Mouse (Mus musculus): Measurements from ENCODE around the gene Commd2. TPM values are rescaled to one million over a fixed set of nuclear protein-coding genes. Genes with fewer than 3 reads are reported as not detected.

The Commd2 gene
- polyA plus RNA-seq, 1 experiment = 27.0 TPM

- Histone ChIP-seq H3K4me3 (ENCODE audit: low read depth, low read length) (no peak overlapping the region), H3K36me3 (ENCODE audit: control insufficient read depth, insufficient read depth, low read length, poor library complexity, severe bottlenecking) (no peaks in the 10 kb centered on the region), H3K9me3 (replicated peaks; ENCODE audit: control insufficient read depth, insufficient read depth, low read length, poor library complexity, severe bottlenecking) (peaks cover 4% of the 10 kb centered on the region; the same call in 1 of the 2 replicates), H3K27ac (ENCODE audit: insufficient read depth, low read length) (no peak overlapping the region), H3K4me1 (ENCODE audit: control insufficient read depth, insufficient read depth, low read length) (no peaks in the 10 kb centered on the region), H3K9ac (ENCODE audit: low read depth, poor library complexity, severe bottlenecking) (no peak overlapping the region), H3K27me3 (ENCODE audit: control insufficient read depth, insufficient read depth, low read length, poor library complexity, severe bottlenecking) (no peaks in the 10 kb centered on the region)
- no peak for TF ChIP-seq POLR2A (IDR thresholded peaks at IDR 0.05; ENCODE audit: insufficient read depth, low read length)
- no peak for TF ChIP-seq EP300 (IDR thresholded peaks at IDR 0.05; ENCODE audit: insufficient read depth, low read depth, low read length)
- TF ChIP-seq CTCF (IDR thresholded peaks at IDR 0.05; ENCODE audit: low read depth, low read length) = no peak
Observed at GRCm38 (mm10) chr3:57658608-57659007, 7.1 kb upstream of the Commd2 start.

DNA sequence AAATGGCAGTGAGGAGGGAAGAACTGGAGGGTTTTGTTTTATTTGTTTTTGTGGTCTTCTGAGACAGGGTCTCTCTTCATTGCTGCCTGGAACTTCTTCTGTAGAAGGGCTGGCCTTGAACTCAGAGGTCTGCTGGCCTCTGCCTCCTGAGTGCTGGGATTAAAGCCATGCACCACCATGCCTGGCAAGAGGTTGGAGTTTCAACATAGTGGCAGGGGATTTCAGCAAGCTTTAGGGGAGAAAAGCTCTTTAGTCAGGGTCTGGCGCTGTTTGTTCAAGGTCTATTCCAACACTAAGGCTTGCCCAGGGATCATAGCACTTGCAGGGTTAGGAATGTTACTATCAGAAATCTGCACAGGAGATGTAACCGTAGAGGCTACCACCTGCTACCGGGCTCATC lies 2.1 kb upstream of the Commd2 start:
- no peak overlapping the region for H3K27ac ChIP-seq (ENCODE audit: insufficient read depth, low read length)
- no peaks in the 10 kb centered on the region for H3K36me3 ChIP-seq (ENCODE audit: control insufficient read depth, insufficient read depth, low read length, poor library complexity, severe bottlenecking)
- no peaks in the 10 kb centered on the region for H3K9me3 ChIP-seq (replicated peaks; ENCODE audit: control insufficient read depth, insufficient read depth, low read length, poor library complexity, severe bottlenecking)
- no peak overlapping the region for H3K4me3 ChIP-seq (ENCODE audit: low read depth, low read length)
- TF ChIP-seq POLR2A (IDR thresholded peaks at IDR 0.05; ENCODE audit: insufficient read depth, low read length) = no peak
- no peak for TF ChIP-seq CTCF (IDR thresholded peaks at IDR 0.05; ENCODE audit: low read depth, low read length)
- no peak for TF ChIP-seq EP300 (IDR thresholded peaks at IDR 0.05; ENCODE audit: insufficient read depth, low read depth, low read length)
- no peaks in the 10 kb centered on the region for H3K4me1 ChIP-seq (ENCODE audit: control insufficient read depth, insufficient read depth, low read length)
- H3K9ac ChIP-seq (ENCODE audit: low read depth, poor library complexity, severe bottlenecking) = no peak overlapping the region
- H3K27me3 ChIP-seq (ENCODE audit: control insufficient read depth, insufficient read depth, low read length, poor library complexity, severe bottlenecking) = no peaks in the 10 kb centered on the region

GRCm38 (mm10) chr3:57652485-57652884 lies 970 bp upstream of the Commd2 start:
- Histone ChIP-seq H3K9me3 (replicated peaks; ENCODE audit: control insufficient read depth, insufficient read depth, low read length, poor library complexity, severe bottlenecking) (no peaks in the 10 kb centered on the region), H3K27me3 (ENCODE audit: control insufficient read depth, insufficient read depth, low read length, poor library complexity, severe bottlenecking) (no peaks in the 10 kb centered on the region), H3K36me3 (ENCODE audit: control insufficient read depth, insufficient read depth, low read length, poor library complexity, severe bottlenecking) (no peaks in the 10 kb centered on the region), H3K27ac (ENCODE audit: insufficient read depth, low read length) (no peak overlapping the region), H3K9ac (ENCODE audit: low read depth, poor library complexity, severe bottlenecking) (no peak overlapping the region), H3K4me1 (ENCODE audit: control insufficient read depth, insufficient read depth, low read length) (no peaks in the 10 kb centered on the region), H3K4me3 (ENCODE audit: low read depth, low read length) (no peak overlapping the region)
- TF ChIP-seq EP300 (IDR thresholded peaks at IDR 0.05; ENCODE audit: insufficient read depth, low read depth, low read length) (no peak), CTCF (IDR thresholded peaks at IDR 0.05; ENCODE audit: low read depth, low read length) (no peak), POLR2A (IDR thresholded peaks at IDR 0.05; ENCODE audit: insufficient read depth, low read length) (no peak)

DNA sequence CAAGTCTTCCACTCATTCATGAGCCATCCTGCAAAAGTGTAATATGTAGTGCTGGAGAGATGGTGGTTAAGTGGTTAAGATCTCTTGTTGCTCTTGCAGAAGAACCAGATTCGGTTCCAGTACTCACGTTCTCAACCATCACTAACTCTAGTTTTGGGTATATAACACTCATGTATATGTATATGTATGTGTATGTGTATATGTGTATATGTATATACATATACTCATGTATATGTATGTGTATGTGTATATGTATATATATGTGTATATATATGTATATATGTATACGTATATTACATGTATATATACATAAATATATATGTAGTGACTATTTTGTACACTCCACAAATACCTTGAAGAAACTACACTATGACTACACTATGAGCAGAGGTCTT lies 347 bp upstream of the Commd2 start:
- TF ChIP-seq CTCF (IDR thresholded peaks at IDR 0.05; ENCODE audit: low read depth, low read length) (no peak), EP300 (IDR thresholded peaks at IDR 0.05; ENCODE audit: insufficient read depth, low read depth, low read length) (no peak), POLR2A (IDR thresholded peaks at IDR 0.05; ENCODE audit: insufficient read depth, low read length) (no peak)
- Histone ChIP-seq H3K36me3 (ENCODE audit: control insufficient read depth, insufficient read depth, low read length, poor library complexity, severe bottlenecking) (0 out of 2 replicates have a peak, but pooled peaks cover 2% of the 10 kb centered on the region), H3K27me3 (ENCODE audit: control insufficient read depth, insufficient read depth, low read length, poor library complexity, severe bottlenecking) (no peaks in the 10 kb centered on the region), H3K27ac (ENCODE audit: insufficient read depth, low read length) (no peak overlapping the region), H3K9ac (ENCODE audit: low read depth, poor library complexity, severe bottlenecking) (peak overlapping the region; percentile 94), H3K4me3 (ENCODE audit: low read depth, low read length) (peak overlapping the region; percentile 100), H3K9me3 (replicated peaks; ENCODE audit: control insufficient read depth, insufficient read depth, low read length, poor library complexity, severe bottlenecking) (no peaks in the 10 kb centered on the region), H3K4me1 (ENCODE audit: control insufficient read depth, insufficient read depth, low read length) (no peaks in the 10 kb centered on the region)

GRCm38 (mm10) chr3:57643191-57643590 lies 8.3 kb downstream of the Commd2 start:
- Histone ChIP-seq H3K4me1 (ENCODE audit: control insufficient read depth, insufficient read depth, low read length) (no peaks in the 10 kb centered on the region), H3K9ac (ENCODE audit: low read depth, poor library complexity, severe bottlenecking) (no peak overlapping the region), H3K4me3 (ENCODE audit: low read depth, low read length) (no peak overlapping the region), H3K27me3 (ENCODE audit: control insufficient read depth, insufficient read depth, low read length, poor library complexity, severe bottlenecking) (no peaks in the 10 kb centered on the region), H3K27ac (ENCODE audit: insufficient read depth, low read length) (no peak overlapping the region), H3K9me3 (replicated peaks; ENCODE audit: control insufficient read depth, insufficient read depth, low read length, poor library complexity, severe bottlenecking) (no peaks in the 10 kb centered on the region), H3K36me3 (ENCODE audit: control insufficient read depth, insufficient read depth, low read length, poor library complexity, severe bottlenecking) (peaks cover 6% of the 10 kb centered on the region; the same call in 1 of the 2 replicates)
- no peak for TF ChIP-seq POLR2A (IDR thresholded peaks at IDR 0.05; ENCODE audit: insufficient read depth, low read length)
- TF ChIP-seq CTCF (IDR thresholded peaks at IDR 0.05; ENCODE audit: low read depth, low read length) = no peak
- no peak for TF ChIP-seq EP300 (IDR thresholded peaks at IDR 0.05; ENCODE audit: insufficient read depth, low read depth, low read length)

GRCm38 (mm10) chr3:57637596-57637995 lies 13.9 kb downstream of the Commd2 start:
- TF ChIP-seq CTCF (IDR thresholded peaks at IDR 0.05; ENCODE audit: low read depth, low read length) (no peak), EP300 (IDR thresholded peaks at IDR 0.05; ENCODE audit: insufficient read depth, low read depth, low read length) (no peak), POLR2A (IDR thresholded peaks at IDR 0.05; ENCODE audit: insufficient read depth, low read length) (no peak)
- H3K9me3 ChIP-seq (replicated peaks; ENCODE audit: control insufficient read depth, insufficient read depth, low read length, poor library complexity, severe bottlenecking) = no peaks in the 10 kb centered on the region
- H3K27me3 ChIP-seq (ENCODE audit: control insufficient read depth, insufficient read depth, low read length, poor library complexity, severe bottlenecking) = no peaks in the 10 kb centered on the region
- H3K4me1 ChIP-seq (ENCODE audit: control insufficient read depth, insufficient read depth, low read length) = no peaks in the 10 kb centered on the region
- no peak overlapping the region for H3K4me3 ChIP-seq (ENCODE audit: low read depth, low read length)
- H3K36me3 ChIP-seq (ENCODE audit: control insufficient read depth, insufficient read depth, low read length, poor library complexity, severe bottlenecking) = no peaks in the 10 kb centered on the region
- no peak overlapping the region for H3K9ac ChIP-seq (ENCODE audit: low read depth, poor library complexity, severe bottlenecking)
- H3K27ac ChIP-seq (ENCODE audit: insufficient read depth, low read length) = no peak overlapping the region
